32 mouse cellular contexts compared by ENCODE assay signal in the genomic region with DNA sequence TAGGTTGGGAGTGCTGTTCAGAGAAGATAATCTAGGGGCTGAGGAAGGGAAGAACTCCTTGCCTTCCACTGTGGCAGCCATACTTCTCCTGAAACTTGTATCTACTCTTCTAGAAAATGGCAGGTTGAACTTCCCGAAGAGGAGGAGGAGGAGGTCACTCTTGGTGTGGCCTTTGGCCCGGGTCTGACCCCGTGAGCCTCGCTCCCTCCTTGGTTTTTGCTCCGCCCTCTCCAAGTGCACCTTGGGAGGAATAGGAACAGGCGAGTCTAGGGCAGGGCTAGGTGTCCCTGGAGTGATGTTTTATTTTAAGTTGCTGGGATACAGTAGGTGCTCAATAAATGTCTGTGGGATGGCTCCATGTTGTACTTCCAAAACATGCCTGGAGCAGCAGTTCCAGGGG. TPM values are rescaled to one million over a fixed set of nuclear protein-coding genes. Genes with fewer than 3 reads are reported as not detected.
DNase-seq lines count a peak whose midpoint lies in the region; ATAC-seq lines count a peak whose summit lies in the region.
"Had no signal": no experiment of that assay in that cellular context is flagged by ENCODE, and none has a peak within 500 bp of the region (broad histone marks: within the 10 kb centered on the region; RNA-seq: fewer than 3 reads in every experiment).

No protein-coding gene starts in this region.

- peaks cover 35% of the 10 kb centered on the region for H3K36me3 ChIP-seq in forebrain, embryonic 10.5 days (replicated peaks)
- H3K36me3 ChIP-seq in forebrain, embryonic 13.5 days (ENCODE audit: poor library complexity, severe bottlenecking) = peaks cover 72% of the 10 kb centered on the region
- H3K36me3 ChIP-seq in midbrain, embryonic 10.5 days = peaks cover 42% of the 10 kb centered on the region
- peaks cover 89% of the 10 kb centered on the region for H3K36me3 ChIP-seq in midbrain, embryonic 13.5 days
- H3K36me3 ChIP-seq: G1E; intestine, embryonic 15.5 days had no signal

- ATAC-seq in forebrain, embryonic 13.5 days = no peak
- no peak for ATAC-seq in midbrain, embryonic 13.5 days
- ATAC-seq: activated CD4-positive, CD25-positive, alpha-beta regulatory T cell, adult 4 months; forebrain, embryonic 15.5 days; hindbrain, embryonic 16.5 days; intestine, embryonic 15.5 days; Patski had no signal

- WGBS in forebrain, embryonic 10.5 days = 80% methylated on average over 6 of the region's 6 CpGs
- WGBS in forebrain, embryonic 13.5 days = 86% methylated on average over 6 of the region's 6 CpGs
- WGBS in midbrain, embryonic 10.5 days = 71% methylated on average over 6 of the region's 6 CpGs
- 76% methylated on average over 6 of the region's 6 CpGs for WGBS in midbrain, embryonic 13.5 days

- intact Hi-C loops in gastrocnemius, postnatal 36 days (cut with DNase I) = no loop called here

- H3K9me3 ChIP-seq in forebrain, embryonic 10.5 days = no peaks in the 10 kb centered on the region
- no peaks in the 10 kb centered on the region for H3K9me3 ChIP-seq in forebrain, embryonic 13.5 days (replicated peaks)
- no peaks in the 10 kb centered on the region for H3K9me3 ChIP-seq in midbrain, embryonic 10.5 days (replicated peaks)
- H3K9me3 ChIP-seq in midbrain, embryonic 13.5 days = no peaks in the 10 kb centered on the region
- H3K9me3 ChIP-seq: forebrain, embryonic 15.5 days; G1E; intestine, embryonic 15.5 days had no signal

- no peak overlapping the region for H3K4me3 ChIP-seq in forebrain, embryonic 10.5 days
- H3K4me3 ChIP-seq in forebrain, embryonic 13.5 days = no peak overlapping the region
- no peak overlapping the region for H3K4me3 ChIP-seq in midbrain, embryonic 10.5 days
- H3K4me3 ChIP-seq in midbrain, embryonic 13.5 days (replicated peaks) = no peak overlapping the region
- H3K4me3 ChIP-seq: forebrain, embryonic 15.5 days; intestine, embryonic 15.5 days had no signal

- H3K27ac ChIP-seq in forebrain, embryonic 10.5 days = peak overlapping the region; percentile 58; the same call in 1 of the 2 replicates
- H3K27ac ChIP-seq in forebrain, embryonic 13.5 days = no peak overlapping the region
- H3K27ac ChIP-seq in midbrain, embryonic 10.5 days (replicated peaks) = peak overlapping the region; percentile 78
- H3K27ac ChIP-seq in midbrain, embryonic 13.5 days = no peak overlapping the region
- H3K27ac ChIP-seq: forebrain, embryonic 15.5 days; intestine, embryonic 15.5 days had no signal

- H3K9ac ChIP-seq in forebrain, embryonic 13.5 days = no peak overlapping the region
- H3K9ac ChIP-seq in midbrain, embryonic 13.5 days (replicated peaks) = no peak overlapping the region
- H3K9ac ChIP-seq: forebrain, embryonic 15.5 days; intestine, embryonic 15.5 days had no signal

- peaks cover 82% of the 10 kb centered on the region for H3K4me1 ChIP-seq in forebrain, embryonic 10.5 days
- peaks cover 52% of the 10 kb centered on the region for H3K4me1 ChIP-seq in forebrain, embryonic 13.5 days
- peaks cover 90% of the 10 kb centered on the region for H3K4me1 ChIP-seq in midbrain, embryonic 10.5 days
- peaks cover 67% of the 10 kb centered on the region for H3K4me1 ChIP-seq in midbrain, embryonic 13.5 days (replicated peaks)

- DNase-seq in forebrain, embryonic 10.5 days (ENCODE audit: extremely low spot score, low spot score) = no peak
- DNase-seq in midbrain, embryonic 10.5 days (ENCODE audit: low spot score) = no peak
- DNase-seq in ES-CJ7 (ENCODE audit: low read depth, low spot score) (peak; percentile 84), ZHBTc4 (ENCODE audit: low read depth, low spot score) (peak; percentile 89)
- DNase-seq in gastrocnemius, postnatal 36 days = no peak
- DNase-seq in kidney, postnatal 10 days = no peak
- DNase-seq: adrenal gland, adult 8-10 months; adrenal gland, postnatal 25 days; cerebellum, adult 18-20 months; cerebellum, adult 9-10 months; cerebellum, postnatal 14 days; gastrocnemius, postnatal 10 days; heart, adult 11 months; kidney, adult 11 months had no signal

- no peak overlapping the region for H3K4me2 ChIP-seq in forebrain, embryonic 13.5 days
- H3K4me2 ChIP-seq in midbrain, embryonic 13.5 days (replicated peaks) = no peak overlapping the region
- H3K4me2 ChIP-seq: forebrain, embryonic 15.5 days; heart, embryonic 11.5 days; intestine, embryonic 15.5 days had no signal

- peaks cover 36% of the 10 kb centered on the region for H3K27me3 ChIP-seq in forebrain, embryonic 10.5 days (ENCODE audit: poor library complexity, severe bottlenecking)
- no peaks in the 10 kb centered on the region for H3K27me3 ChIP-seq in forebrain, embryonic 13.5 days
- peaks cover 31% of the 10 kb centered on the region for H3K27me3 ChIP-seq in midbrain, embryonic 10.5 days (ENCODE audit: low read depth, poor library complexity, severe bottlenecking)
- no peaks in the 10 kb centered on the region for H3K27me3 ChIP-seq in midbrain, embryonic 13.5 days
- H3K27me3 ChIP-seq: forebrain, embryonic 15.5 days had no signal

RNA-seq across cellular contexts. Expression of gene Slc22a12, which starts 27.9 kb away (rescaled TPM):
- polyA plus RNA-seq in forebrain, embryonic 10.5 days (2016; fragmentation: Nextera tagmentation; extraction: Ambion mirVana) = not detected in 2 replicates
- polyA plus RNA-seq in forebrain, embryonic 13.5 days (2015; fragmentation: Nextera tagmentation; extraction: Ambion mirVana) = not detected in 2 replicates
- polyA plus RNA-seq in midbrain, embryonic 10.5 days (2016; fragmentation: Nextera tagmentation; extraction: Ambion mirVana) = not detected in 2 replicates
- 0.19 TPM in 1 of 2 replicates, not detected in the other for polyA plus RNA-seq in midbrain, embryonic 13.5 days (2015; fragmentation: Nextera tagmentation; extraction: Ambion mirVana)
- total RNA-seq in gastrocnemius, postnatal 36 days (2021) = not detected
- total RNA-seq: adrenal gland, postnatal 25 days; G1E; gastrocnemius, postnatal 10 days; gastrocnemius, postnatal 4 days; heart, postnatal 25 days; hematopoietic stem cell, adult 5-6 weeks had no signal
- polyA plus RNA-seq: activated CD4-positive, CD25-positive, alpha-beta regulatory T cell, adult 4 months; brain, embryonic 14.5 days; embryonic facial prominence, embryonic 11.5 days; embryonic facial prominence, embryonic 14.5 days; forebrain, embryonic 11.5 days; forebrain, embryonic 15.5 days; G1E; heart, embryonic 11.5 days; heart, embryonic 14.5 days; heart, postnatal 0 days; hindbrain, embryonic 16.5 days; Patski had no signal

Comparison
In these comparisons a context has a peak if more than half of its experiments do, and no peak if none do; other contexts are left out.
1. H3K27ac ChIP-seq: peak in forebrain, embryonic 10.5 days (single experiment) and midbrain, embryonic 10.5 days (single experiment); none in forebrain, embryonic 13.5 days (single experiment) and midbrain, embryonic 13.5 days (single experiment).
2. DNase-seq: peak in ES-CJ7 (single experiment) and ZHBTc4 (single experiment); none in forebrain, embryonic 10.5 days (single experiment), midbrain, embryonic 10.5 days (single experiment), gastrocnemius, postnatal 36 days (0 of 2) and kidney, postnatal 10 days (single experiment).